Mouse (Mus musculus) small intestine, adult 2 months (tissue): ENCODE results near the gene Gm266. TPM values are rescaled to one million over a fixed set of nuclear protein-coding genes. Genes with fewer than 3 reads are reported as not detected.

ENCODE experiments used
- H3K27ac ChIP-seq: fragments of 200-500 bp; 2 replicates; pipeline ENCODE4 v1.5.1; 2012; ENCODE audit warnings: low read depth, low read length, control low read depth, inconsistent platforms; ENCODE audit not compliant: insufficient read depth
- H3K27me3 ChIP-seq: fragments of 200-500 bp; 2 replicates; pipeline ENCODE4 v1.6.1; 2012; ENCODE audit warnings: mild to moderate bottlenecking, moderate library complexity, low read length, inconsistent platforms; ENCODE audit not compliant: control insufficient read depth, insufficient read depth
- H3K36me3 ChIP-seq: fragments of 200-500 bp; 2 replicates; pipeline ENCODE4 v1.6.1; 2012; ENCODE audit warnings: mild to moderate bottlenecking, low read length, control low read depth, inconsistent platforms; ENCODE audit not compliant: control insufficient read depth, insufficient read depth
- H3K4me1 ChIP-seq: fragments of 200-500 bp; 2 replicates; pipeline ENCODE4 v1.6.1; 2012; ENCODE audit warnings: low read length, inconsistent platforms, mixed read lengths; ENCODE audit not compliant: control insufficient read depth, insufficient read depth, insufficient read length
- H3K4me3 ChIP-seq: fragments of 200-500 bp; 2 replicates; pipeline ENCODE4 v1.5.1; 2012; ENCODE audit warnings: low read depth, mild to moderate bottlenecking, control low read depth, inconsistent platforms, low read length, moderate library complexity
- CTCF ChIP-seq: fragments of 200-500 bp; IDR thresholded peaks from 2 replicates; pipeline ENCODE4 v1.5.1; 2012; ENCODE audit warnings: low read depth, mild to moderate bottlenecking, control low read depth, inconsistent platforms, low read length, moderate library complexity, mixed read lengths; ENCODE audit not compliant: insufficient replicate concordance, insufficient read length; ENCODE audit errors: extremely low read depth
- POLR2A ChIP-seq: fragments of 200-500 bp; IDR thresholded peaks from 2 replicates; pipeline ENCODE4 v1.6.1; 2012; ENCODE audit warnings: low read depth, mild to moderate bottlenecking, control low read depth, inconsistent platforms, low read length, moderate library complexity
- WGBS: fragments of 180-500 bp; shearing (Covaris S2); methylation state at CpG from one replicate; pipeline ENCODE4 v1.1.7; 2018; 5-methylcytosine and 5-hydroxymethylcytosine counted together
- polyA plus RNA-seq: library from polyadenylated mRNA; depleted of rRNA; stranded (reverse); fragments of >200 nt; gene quantifications from 2 replicates; pipeline ENCODE4 v1.2.3, GENCODE M21; 2012; rRNA removed

Gm266 gene
- 0.43 and 0.53 TPM in 2 replicates for polyA plus RNA-seq

GRCm38 (mm10) chr12:111485652-111486306, at the start of gene Gm266:
Gm266 (minus strand) TSS chr12:111485823.
- TF ChIP-seq CTCF, result no peak
- TF ChIP-seq POLR2A, result no peak
- H3K36me3 ChIP-seq, result no peaks in the 10 kb centered on the region
- peak within 1 kb of the TSS; percentile 53 for H3K4me3 ChIP-seq
- H3K27me3 ChIP-seq, result peaks cover 42% of the 10 kb centered on the region
- H3K4me1 ChIP-seq, result peaks cover 5% of the 10 kb centered on the region
- 3% methylated on average over 55 of the region's 58 CpGs for WGBS
- no peak within 1 kb of the TSS for H3K27ac ChIP-seq

GRCm38 (mm10) chr12:111535281-111535680, 49.7 kb upstream of the Gm266 start:
- Histone ChIP-seq H3K27me3 (no peaks in the 10 kb centered on the region), H3K27ac (peak overlapping the region; percentile 60), H3K4me1 (peaks cover 2% of the 10 kb centered on the region; the same call in 1 of the 2 replicates), H3K36me3 (peaks cover 11% of the 10 kb centered on the region), H3K4me3 (no peak overlapping the region)
- TF ChIP-seq POLR2A (no peak), CTCF (no peak)
- WGBS, result 16% methylated on average over 6 of the region's 6 CpGs

- Histone ChIP-seq H3K27ac (no peak overlapping the region), H3K4me1 (peaks cover 2% of the 10 kb centered on the region; the same call in 1 of the 2 replicates), H3K36me3 (no peaks in the 10 kb centered on the region), H3K4me3 (no peak overlapping the region), H3K27me3 (no peaks in the 10 kb centered on the region)
- 90% methylated on average over 11 of the region's 11 CpGs for WGBS
- TF ChIP-seq CTCF, result no peak
- TF ChIP-seq POLR2A, result no peak
Measured at GRCm38 (mm10) chr12:111533096-111533794, 47.6 kb upstream of the Gm266 start.

GRCm38 (mm10) chr12:111529192-111529591, 43.6 kb upstream of the Gm266 start:
- no peaks in the 10 kb centered on the region for H3K4me1 ChIP-seq

GRCm38 (mm10) chr12:111527643-111528281, 42.1 kb upstream of the Gm266 start:
- Histone ChIP-seq H3K4me3 (no peak overlapping the region), H3K4me1 (no peaks in the 10 kb centered on the region), H3K27me3 (peaks cover 5% of the 10 kb centered on the region; the same call in 1 of the 2 replicates)

More at GRCm38 (mm10) chr12:111529192-111529591, 43.6 kb upstream of the Gm266 start:
- Histone ChIP-seq H3K27me3 (no peaks in the 10 kb centered on the region; the same call in 1 of the 2 replicates), H3K27ac (no peak overlapping the region), H3K36me3 (no peaks in the 10 kb centered on the region), H3K4me3 (no peak overlapping the region)
- 18% methylated on average over 8 of the region's 8 CpGs for WGBS
- TF ChIP-seq CTCF (no peak), POLR2A (no peak)

GRCm38 (mm10) chr12:111524883-111525282, 39.3 kb upstream of the Gm266 start:
- Histone ChIP-seq H3K36me3 (no peaks in the 10 kb centered on the region), H3K27ac (no peak overlapping the region), H3K4me3 (no peak overlapping the region), H3K27me3 (peaks cover 6% of the 10 kb centered on the region; the same call in 1 of the 2 replicates), H3K4me1 (no peaks in the 10 kb centered on the region)
- TF ChIP-seq POLR2A (no peak), CTCF (no peak)
- WGBS, result 76% methylated on average over 3 of the region's 3 CpGs

More at GRCm38 (mm10) chr12:111527643-111528281, 42.1 kb upstream of the Gm266 start:
- 52% methylated on average over 8 of the region's 8 CpGs for WGBS
- TF ChIP-seq POLR2A (no peak), CTCF (no peak)
- Histone ChIP-seq H3K36me3 (no peaks in the 10 kb centered on the region), H3K27ac (no peak overlapping the region)
